Mouse (Mus musculus) G1E (cell line): ENCODE results near the gene Abcc5.

Experiments
- CTCF ChIP-seq: IDR thresholded peaks from 2 replicates; pipeline ENCODE4 v1.5.1; 2012; ENCODE audit warnings: low read depth, low read length, inconsistent platforms, mixed read lengths
- GATA1 ChIP-seq: IDR thresholded peaks from 2 replicates; pipeline ENCODE4 v1.6.1; 2012; ENCODE audit warnings: borderline replicate concordance, low read length, inconsistent platforms, mixed read lengths

DNA sequence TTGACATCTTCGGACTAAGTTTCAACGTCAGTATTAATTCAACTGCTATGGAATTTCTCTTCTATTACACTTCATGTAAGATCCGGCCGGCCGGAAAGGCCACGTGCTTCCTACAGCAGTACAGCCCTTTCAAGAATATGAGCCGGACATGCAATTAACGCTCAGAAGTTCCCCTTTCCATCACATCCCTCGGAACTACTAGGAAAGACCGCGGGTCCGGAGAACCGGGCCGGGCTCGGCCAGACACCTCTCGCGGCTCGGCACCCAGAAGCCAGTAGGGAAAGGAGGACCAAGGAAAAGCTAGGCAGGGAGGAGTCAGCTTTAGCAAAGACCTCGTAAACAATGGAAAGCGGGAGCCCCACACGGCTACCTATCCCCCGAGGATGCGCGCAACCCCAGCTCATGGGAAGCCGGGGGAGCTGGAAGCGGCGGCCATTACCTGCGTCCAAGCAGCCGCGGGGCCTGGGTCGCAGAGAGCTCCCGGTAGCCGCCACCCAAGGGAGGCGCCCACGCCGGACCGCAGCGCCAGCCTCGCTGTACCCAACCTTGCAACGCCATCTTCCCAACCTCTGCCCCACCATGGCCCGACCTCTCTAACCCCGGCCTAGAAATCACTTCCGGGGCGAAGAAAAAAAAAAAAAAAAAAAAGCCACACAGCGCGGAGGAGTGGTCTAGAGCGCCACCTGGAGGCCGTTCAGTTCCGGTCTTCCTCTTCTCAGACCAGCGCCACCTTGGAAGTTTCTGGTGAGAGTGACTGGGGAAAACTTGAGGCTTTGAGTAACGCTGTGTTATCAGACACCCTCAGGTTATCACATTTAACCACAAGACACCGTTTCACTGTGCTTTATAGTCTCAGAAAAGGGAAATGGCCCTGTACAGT, 124.2 kb downstream of the Abcc5 start, which contains the start of gene Parl:
- no peak for TF ChIP-seq GATA1
- 0 out of 2 replicates have a peak, but pooled peaks have one; percentile 31 for TF ChIP-seq CTCF
